Mouse (Mus musculus) midbrain, embryonic 10.5 days (tissue): ENCODE measurements around the gene Sele. TPM values are rescaled to one million over a fixed set of nuclear protein-coding genes. Genes with fewer than 3 reads are reported as not detected.

Experiments
- DNase-seq: peaks from one replicate; pipeline ENCODE4 v3.0.0-alpha.2; 2017; ENCODE audit warnings: low spot score
- H3K27ac ChIP-seq: fragments of 300-500 bp; sonication (generic); replicated peaks from 2 replicates; pipeline ENCODE4 v1.5.1; 2016; ENCODE audit warnings: mild to moderate bottlenecking
- H3K27me3 ChIP-seq: fragments of 300-500 bp; sonication (generic); 2 replicates; pipeline ENCODE4 v1.6.1; 2016; ENCODE audit warnings: low read depth, mild to moderate bottlenecking; ENCODE audit not compliant: poor library complexity, severe bottlenecking
- H3K36me3 ChIP-seq: fragments of 300-500 bp; sonication (generic); 2 replicates; pipeline ENCODE4 v1.6.1; 2016; ENCODE audit warnings: mild to moderate bottlenecking, moderate library complexity
- H3K4me1 ChIP-seq: fragments of 300-500 bp; sonication (generic); 2 replicates; pipeline ENCODE4 v1.6.1; 2016
- H3K4me3 ChIP-seq: fragments of 300-500 bp; sonication (generic); 2 replicates; pipeline ENCODE4 v1.5.1; 2016; ENCODE audit warnings: mild to moderate bottlenecking, moderate library complexity
- H3K9me3 ChIP-seq: fragments of 300-500 bp; sonication (generic); replicated peaks from 2 replicates; pipeline ENCODE4 v1.6.1; 2016; ENCODE audit warnings: mild to moderate bottlenecking
- WGBS: fragments of 180-500 bp; shearing (Covaris S2); methylation state at CpG from one replicate; pipeline ENCODE4 v1.1.7; 2016; 5-methylcytosine and 5-hydroxymethylcytosine counted together
- polyA plus RNA-seq: library from polyadenylated mRNA; unstranded; fragments of >200 nt; fragmentation: Nextera tagmentation; extraction: Ambion mirVana; gene quantifications from 2 replicates; pipeline ENCODE4 v1.2.1, GENCODE M21; 2016

Sele gene
- polyA plus RNA-seq, 1 experiment from 2014 or later: not detected

- no peak overlapping the region for H3K4me3 ChIP-seq
- no peak for DNase-seq
- H3K27me3 ChIP-seq: no peaks in the 10 kb centered on the region
- no peak overlapping the region for H3K27ac ChIP-seq
- no peaks in the 10 kb centered on the region for H3K4me1 ChIP-seq
- WGBS: 97% methylated on average over 1 of the region's 1 CpGs
- no peaks in the 10 kb centered on the region for H3K36me3 ChIP-seq
- H3K9me3 ChIP-seq: no peaks in the 10 kb centered on the region
These were observed 27.4 kb downstream of the Sele start for GRCm38 (mm10) chr1:164075416-164075815.

GRCm38 (mm10) chr1:164076441-164076840, 28.4 kb downstream of the Sele start:
- Histone ChIP-seq H3K27ac (no peak overlapping the region), H3K9me3 (no peaks in the 10 kb centered on the region), H3K36me3 (no peaks in the 10 kb centered on the region), H3K4me1 (no peaks in the 10 kb centered on the region), H3K27me3 (no peaks in the 10 kb centered on the region), H3K4me3 (no peak overlapping the region)
- 74% methylated on average over 1 of the region's 1 CpGs for WGBS
- no peak for DNase-seq

GRCm38 (mm10) chr1:164077031-164077430, 29.0 kb downstream of the Sele start:
- H3K36me3 ChIP-seq: no peaks in the 10 kb centered on the region
- WGBS: 94% methylated on average over 3 of the region's 3 CpGs
- no peak overlapping the region for H3K27ac ChIP-seq
- H3K27me3 ChIP-seq: no peaks in the 10 kb centered on the region
- H3K9me3 ChIP-seq: no peaks in the 10 kb centered on the region
- H3K4me1 ChIP-seq: no peaks in the 10 kb centered on the region
- no peak for DNase-seq
- H3K4me3 ChIP-seq: no peak overlapping the region

- Histone ChIP-seq H3K27me3 (no peaks in the 10 kb centered on the region), H3K9me3 (no peaks in the 10 kb centered on the region)
- WGBS: 91% methylated on average over 4 of the region's 4 CpGs
These were observed 30.3 kb downstream of the Sele start for GRCm38 (mm10) chr1:164078323-164078741.

GRCm38 (mm10) chr1:164079091-164079490, 31.1 kb downstream of the Sele start:
- no peak overlapping the region for H3K27ac ChIP-seq
- H3K27me3 ChIP-seq: no peaks in the 10 kb centered on the region
- H3K4me1 ChIP-seq: no peaks in the 10 kb centered on the region
- 90% methylated on average over 11 of the region's 11 CpGs for WGBS
- no peak for DNase-seq
- no peaks in the 10 kb centered on the region for H3K36me3 ChIP-seq
- no peak overlapping the region for H3K4me3 ChIP-seq
- no peaks in the 10 kb centered on the region for H3K9me3 ChIP-seq

More at GRCm38 (mm10) chr1:164078323-164078741, 30.3 kb downstream of the Sele start:
- no peaks in the 10 kb centered on the region for H3K36me3 ChIP-seq
- H3K4me3 ChIP-seq: no peak overlapping the region
- no peak for DNase-seq
- no peak overlapping the region for H3K27ac ChIP-seq
- H3K4me1 ChIP-seq: no peaks in the 10 kb centered on the region

- H3K27ac ChIP-seq: no peak overlapping the region
- DNase-seq: no peak
- no peaks in the 10 kb centered on the region for H3K4me1 ChIP-seq
- H3K27me3 ChIP-seq: no peaks in the 10 kb centered on the region
- H3K9me3 ChIP-seq: no peaks in the 10 kb centered on the region
- WGBS: 90% methylated on average over 4 of the region's 4 CpGs
- no peak overlapping the region for H3K4me3 ChIP-seq
- H3K36me3 ChIP-seq: no peaks in the 10 kb centered on the region
These were observed 35.0 kb downstream of the Sele start for GRCm38 (mm10) chr1:164083046-164083445.

- 85% methylated on average over 3 of the region's 3 CpGs for WGBS
These were observed 38.8 kb downstream of the Sele start for GRCm38 (mm10) chr1:164086797-164087196.

GRCm38 (mm10) chr1:164087872-164088271, 39.8 kb downstream of the Sele start:
- DNase-seq: no peak
- Histone ChIP-seq H3K4me3 (no peak overlapping the region), H3K27ac (no peak overlapping the region), H3K4me1 (no peaks in the 10 kb centered on the region), H3K27me3 (no peaks in the 10 kb centered on the region), H3K36me3 (no peaks in the 10 kb centered on the region), H3K9me3 (no peaks in the 10 kb centered on the region)
- WGBS: 92% methylated on average over 5 of the region's 5 CpGs

More at GRCm38 (mm10) chr1:164086797-164087196, 38.8 kb downstream of the Sele start:
- Histone ChIP-seq H3K27ac (no peak overlapping the region), H3K36me3 (no peaks in the 10 kb centered on the region), H3K9me3 (no peaks in the 10 kb centered on the region), H3K4me1 (no peaks in the 10 kb centered on the region), H3K27me3 (no peaks in the 10 kb centered on the region), H3K4me3 (no peak overlapping the region)
- DNase-seq: no peak

- H3K36me3 ChIP-seq: no peaks in the 10 kb centered on the region
- DNase-seq: no peak
- no peak overlapping the region for H3K4me3 ChIP-seq
- H3K27ac ChIP-seq: no peak overlapping the region
- WGBS: 75% methylated on average over 6 of the region's 6 CpGs
- no peaks in the 10 kb centered on the region for H3K27me3 ChIP-seq
- H3K9me3 ChIP-seq: no peaks in the 10 kb centered on the region
- no peaks in the 10 kb centered on the region for H3K4me1 ChIP-seq
These were observed 48.7 kb downstream of the Sele start for GRCm38 (mm10) chr1:164096780-164097179.

GRCm38 (mm10) chr1:164097911-164098310, 49.9 kb downstream of the Sele start:
- H3K4me3 ChIP-seq: no peak overlapping the region
- WGBS: 86% methylated on average over 2 of the region's 2 CpGs
- H3K9me3 ChIP-seq: no peaks in the 10 kb centered on the region
- no peak overlapping the region for H3K27ac ChIP-seq
- H3K27me3 ChIP-seq: no peaks in the 10 kb centered on the region
- DNase-seq: no peak
- no peaks in the 10 kb centered on the region for H3K36me3 ChIP-seq
- no peaks in the 10 kb centered on the region for H3K4me1 ChIP-seq

- H3K9me3 ChIP-seq: no peaks in the 10 kb centered on the region
- H3K36me3 ChIP-seq: no peaks in the 10 kb centered on the region
- 64% methylated on average over 2 of the region's 2 CpGs for WGBS
- H3K27ac ChIP-seq: no peak overlapping the region
- no peak overlapping the region for H3K4me3 ChIP-seq
- H3K4me1 ChIP-seq: no peaks in the 10 kb centered on the region
- no peak for DNase-seq
- no peaks in the 10 kb centered on the region for H3K27me3 ChIP-seq
These were observed 50.3 kb downstream of the Sele start for GRCm38 (mm10) chr1:164098372-164098771.

Other genes with a start within 250 kb of the Sele start
- gene Scyl3, start 119.1 kb upstream of the Sele start, polyA plus RNA-seq: 17.3 and 17.4 TPM in 2 replicates
- 38.1 and 44.1 TPM in 2 replicates for gene BC055324, start 53.4 kb upstream of the Sele start, polyA plus RNA-seq
- 11.2 and 11.3 TPM in 2 replicates for gene Mettl18, start 53.3 kb upstream of the Sele start, polyA plus RNA-seq
- gene Sell, start 13.7 kb downstream of the Sele start, polyA plus RNA-seq: 0.27 TPM in 1 of 2 replicates, not detected in the other
- gene Selp, start 67.0 kb downstream of the Sele start, polyA plus RNA-seq: 0.05 TPM in 1 of 2 replicates, not detected in the other
- gene F5, start 103.6 kb downstream of the Sele start, polyA plus RNA-seq: 0.36 and 0.52 TPM in 2 replicates
- gene Slc19a2, start 200.8 kb downstream of the Sele start, polyA plus RNA-seq: 11.1 and 12.0 TPM in 2 replicates
- gene Ccdc181, start 227.4 kb downstream of the Sele start, polyA plus RNA-seq: 11.5 and 14.5 TPM in 2 replicates